Mouse (Mus musculus): ENCODE results near the gene Gm38655. TPM values are rescaled to one million over a fixed set of nuclear protein-coding genes. Genes with fewer than 3 reads are reported as not detected.
"Not testable (repeated sequence)": the region's sequence is repeated elsewhere in the genome, so short reads cannot be mapped to it uniquely, and the experiment has no call there.

Gm38655 gene
- total RNA-seq (2021), result not detected
- long read RNA-seq, experiment 1, result 0 reads
- long read RNA-seq, experiment 2, result 0 reads

- no peak for DNase-seq
Measured at GRCm38 (mm10) chr17:25175411-25175810, at the start of gene Gm38655. Gene Gm38655 (minus strand): TSS chr17:25175471.

GRCm38 (mm10) chr17:25224586-25225222 is 49.4 kb upstream of the Gm38655 start:
- DNase-seq, result no peak

DNA sequence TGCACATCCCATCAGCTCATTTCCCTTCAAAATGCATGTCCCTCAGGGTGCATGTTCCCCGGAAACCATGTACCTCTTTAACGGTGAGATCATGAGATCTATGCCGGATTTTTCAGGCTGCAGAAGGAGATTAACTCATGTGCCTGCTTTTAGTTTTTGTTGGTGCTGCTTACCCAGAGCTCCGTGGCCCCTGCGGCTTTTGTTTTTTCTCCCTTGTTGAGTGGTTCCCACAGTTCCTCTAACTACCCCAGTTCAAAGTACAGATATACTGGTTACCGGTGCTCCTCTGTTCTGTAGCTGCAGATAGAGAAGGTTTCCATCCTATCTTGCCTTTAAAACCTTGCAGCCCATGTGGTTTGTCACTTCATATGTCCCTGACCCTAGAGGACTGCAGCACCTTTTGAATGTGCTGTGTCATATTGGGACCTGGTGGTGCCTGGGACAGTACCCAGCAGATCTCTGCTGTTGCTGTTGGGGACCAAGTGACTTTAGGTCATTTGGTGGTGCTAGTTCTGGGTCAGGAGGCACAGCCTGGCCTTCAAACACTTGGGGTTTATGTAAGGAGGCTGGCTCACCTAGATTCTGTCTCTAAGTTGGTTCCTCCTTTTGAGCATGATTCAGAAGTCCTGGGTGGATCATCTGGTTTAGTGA is 47.8 kb upstream of the Gm38655 start:
- DNase-seq, result no peak

DNA sequence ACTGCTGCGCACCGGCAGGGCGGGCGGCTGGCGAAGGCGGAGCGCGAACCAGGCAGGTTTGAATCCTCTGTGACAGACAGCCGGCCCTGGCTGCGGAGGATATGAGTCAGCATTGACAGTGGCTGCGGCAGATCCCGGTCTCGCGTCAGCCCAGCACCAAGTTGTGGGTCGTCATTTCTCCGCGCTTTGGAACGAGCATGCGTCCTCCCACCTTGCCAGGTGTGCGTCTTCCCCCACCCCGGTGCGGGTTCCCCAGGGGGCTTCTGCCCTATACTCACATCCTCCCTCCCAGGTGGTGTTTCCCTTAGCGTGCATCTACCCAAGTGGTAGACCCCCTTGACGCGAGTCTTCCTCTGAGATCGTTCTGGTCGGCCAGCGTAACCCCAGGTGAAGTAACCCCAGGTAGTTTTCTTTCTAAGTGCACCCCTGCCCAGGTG is 47.3 kb upstream of the Gm38655 start:
- DNase-seq, result not testable (repeated sequence)

DNA sequence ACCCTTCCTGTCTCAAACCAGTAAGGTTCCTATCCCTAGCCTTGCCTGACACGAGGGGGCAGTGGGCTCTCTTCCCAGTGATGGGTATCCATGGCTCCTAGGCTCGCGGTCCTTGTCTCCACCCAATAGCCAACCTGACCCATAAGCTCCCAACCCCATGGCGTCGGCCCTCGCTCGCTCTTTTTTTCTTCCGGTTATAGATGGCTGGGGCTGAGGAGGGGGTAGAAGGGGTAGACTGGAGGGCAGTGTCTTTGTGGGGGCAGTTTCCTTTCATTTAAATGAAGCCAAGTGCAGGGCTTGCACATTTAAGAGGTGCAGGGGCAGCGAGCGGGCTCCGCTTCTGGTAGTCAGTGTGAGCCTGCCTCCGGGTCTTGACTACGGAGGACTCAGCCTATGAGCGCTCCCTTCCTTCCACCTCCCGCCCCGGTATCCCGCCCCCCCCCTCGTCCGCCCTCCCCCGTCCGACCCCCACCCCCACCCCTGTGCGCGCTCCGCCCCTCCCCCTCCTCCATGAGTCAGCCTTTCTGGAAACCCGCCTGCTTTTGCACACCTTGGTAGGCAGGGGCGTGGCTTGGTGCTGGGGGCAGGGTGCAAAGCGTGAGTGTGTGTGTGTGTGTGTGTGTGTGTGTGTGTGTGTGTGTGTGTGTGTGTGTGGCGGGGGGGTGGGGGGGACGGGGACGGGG is 46.7 kb upstream of the Gm38655 start:
- DNase-seq, result peak; percentile 35 to 41

DNA sequence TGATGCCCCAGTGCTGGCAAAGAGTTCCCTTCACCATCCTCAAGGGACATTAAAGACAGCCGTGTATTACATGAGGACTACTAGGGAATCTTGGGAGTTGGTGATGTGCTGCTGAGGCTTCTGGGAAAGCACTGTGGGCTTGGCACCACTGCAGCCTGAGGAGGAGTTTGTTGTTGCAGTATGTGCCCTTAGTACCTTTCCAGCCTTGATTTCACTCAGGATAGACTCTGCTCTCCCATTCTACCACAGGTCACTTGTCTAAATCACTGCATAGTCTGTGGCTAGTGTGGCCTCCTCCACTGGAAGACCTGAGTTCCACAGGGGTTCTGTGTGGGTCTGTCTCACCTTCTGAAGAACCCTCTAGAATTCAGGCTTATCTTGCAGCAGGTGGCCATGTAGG is 45.5 kb upstream of the Gm38655 start:
- DNase-seq, result no peak

- DNase-seq, result no peak
Measured at GRCm38 (mm10) chr17:25219492-25220295, 44.4 kb upstream of the Gm38655 start.

DNA sequence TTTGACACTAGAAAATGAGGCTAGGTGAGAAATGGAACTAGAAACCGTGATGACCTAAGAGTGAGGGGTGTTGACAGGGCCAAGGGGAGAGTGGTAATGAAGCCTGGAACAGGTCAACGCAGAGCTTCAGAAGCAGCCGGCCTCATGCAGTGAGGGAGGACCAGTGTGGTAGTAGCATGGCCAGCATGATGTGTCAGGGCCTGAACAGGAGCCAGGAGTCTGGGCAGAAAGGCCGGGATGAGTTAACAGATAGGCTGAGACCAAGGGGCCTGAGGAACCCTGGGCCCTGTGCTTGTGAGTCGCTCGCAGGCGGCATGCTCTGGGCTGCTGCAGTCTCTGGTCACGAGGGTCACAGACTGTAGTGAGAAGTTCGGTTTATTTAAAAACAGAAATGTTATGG is 43.7 kb upstream of the Gm38655 start:
- DNase-seq, result no peak

DNA sequence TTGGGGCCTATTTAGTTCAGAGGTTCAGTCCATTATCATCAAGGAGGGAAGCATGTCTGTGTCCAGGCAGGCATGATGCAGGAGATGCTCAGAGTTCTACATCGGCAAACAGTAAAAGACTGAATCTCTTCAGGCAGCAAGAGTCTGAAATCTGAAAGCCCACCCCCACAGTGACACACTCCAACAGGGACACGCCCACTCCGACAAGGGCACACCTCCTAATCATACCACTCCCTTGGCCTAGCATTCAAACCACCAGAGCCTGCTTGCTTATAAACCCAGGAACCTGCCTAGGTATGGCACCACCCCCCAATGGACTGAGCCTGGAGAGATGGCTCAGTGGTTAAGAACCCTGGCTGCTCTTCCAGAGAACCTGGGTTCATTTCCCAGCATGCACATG is 40.2 kb upstream of the Gm38655 start:
- no peak for DNase-seq

DNA sequence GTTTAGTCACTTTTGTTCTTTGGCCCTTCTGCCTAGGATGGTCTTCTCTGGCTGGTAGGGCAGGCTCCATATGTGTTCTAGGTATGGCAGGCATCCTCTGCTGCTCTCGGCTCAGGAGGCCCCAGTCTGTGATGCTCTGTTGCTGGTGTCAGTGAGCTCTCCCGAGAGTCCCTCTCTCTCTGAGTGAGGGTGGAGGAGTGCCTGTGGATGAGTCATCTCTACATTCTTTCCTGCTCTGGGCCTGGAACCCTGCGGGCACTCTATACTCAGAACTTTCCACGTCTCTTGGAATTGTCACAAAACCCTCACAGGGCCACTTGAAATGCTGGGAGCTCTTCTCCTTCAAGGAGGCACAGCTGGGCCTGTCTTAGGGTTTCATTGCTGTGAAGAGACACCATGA is 36.4 kb upstream of the Gm38655 start:
- no peak for DNase-seq

- peak; percentile 46 to 67 for DNase-seq
Measured at GRCm38 (mm10) chr17:25210680-25211466, 35.6 kb upstream of the Gm38655 start.

- no peak for DNase-seq
Measured at GRCm38 (mm10) chr17:25210006-25210405, 34.7 kb upstream of the Gm38655 start.

GRCm38 (mm10) chr17:25202401-25202800 is 27.1 kb upstream of the Gm38655 start:
- DNase-seq, result no peak

GRCm38 (mm10) chr17:25189091-25189490 is 13.8 kb upstream of the Gm38655 start:
- no peak for DNase-seq

DNA sequence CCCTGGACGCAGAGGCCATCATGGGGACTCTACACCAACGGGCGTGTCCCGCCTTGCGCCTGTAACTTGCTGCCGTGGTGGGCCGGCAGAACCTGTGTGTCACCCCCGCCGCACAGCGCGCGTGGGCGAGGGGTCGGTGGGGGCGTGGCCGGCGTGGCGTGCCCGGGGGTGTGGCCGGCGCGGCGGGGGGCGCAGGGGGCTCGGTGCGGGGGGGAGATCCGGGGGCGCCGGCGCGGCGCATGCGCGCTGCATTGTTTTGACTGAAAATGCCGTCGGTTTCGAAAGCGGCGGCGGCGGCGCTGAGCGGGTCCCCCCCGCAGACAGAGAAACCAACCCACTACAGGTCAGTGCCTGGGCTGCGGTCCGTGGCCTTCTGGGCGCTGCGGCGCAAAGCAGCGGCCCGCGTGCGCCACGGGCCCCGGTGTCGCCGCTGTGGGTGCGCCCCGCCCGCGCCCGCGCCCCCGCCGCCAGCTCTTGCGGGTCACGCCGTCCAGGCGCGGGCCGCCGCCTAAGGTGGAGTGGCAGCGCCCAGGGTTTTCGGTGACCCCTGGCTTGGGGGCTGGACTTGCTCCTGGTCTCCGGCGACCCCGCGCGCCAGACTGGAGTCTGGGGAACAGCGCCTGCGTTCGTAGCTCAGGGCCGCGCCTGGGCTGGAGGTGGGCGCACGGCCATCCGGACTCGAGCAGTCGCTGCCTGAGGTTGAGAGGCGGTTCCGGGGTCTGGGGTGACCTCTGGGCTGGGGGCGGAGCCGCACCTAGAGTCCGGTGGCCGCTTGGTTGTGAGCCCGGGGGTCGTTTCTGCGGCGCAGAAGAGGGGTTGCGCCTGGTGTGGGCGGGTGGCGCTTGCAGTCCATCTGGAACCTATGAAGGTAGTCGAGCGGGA is 13.1 kb upstream of the Gm38655 start, which contains the start of gene Unkl:
Gene Unkl, plus strand, starts transcription at position 248 of the 882 bp plus-strand sequence.
- peak; percentile 81 to 82 for DNase-seq

- DNase-seq, result no peak
Measured at GRCm38 (mm10) chr17:25187784-25188149, 12.5 kb upstream of the Gm38655 start.

DNA sequence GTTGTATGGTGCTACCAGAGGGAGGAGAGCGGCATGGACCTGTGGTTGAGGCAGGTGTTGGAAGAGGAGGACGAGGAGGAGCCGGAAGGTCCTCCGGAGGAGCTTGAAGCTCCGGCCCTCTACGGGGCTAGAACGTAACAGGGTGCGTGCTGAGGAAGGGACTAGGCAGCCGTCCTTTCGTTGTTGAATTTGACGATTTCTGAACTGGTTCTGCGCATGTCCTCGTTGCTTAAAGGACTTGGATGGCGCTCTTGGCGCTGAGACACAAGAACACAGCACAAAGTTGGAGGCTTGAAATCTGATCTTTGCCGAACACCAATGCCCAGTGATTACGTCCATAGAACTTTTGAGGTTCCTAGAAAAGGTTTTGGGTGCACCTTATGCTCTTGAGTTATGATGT is 9.7 kb upstream of the Gm38655 start:
- DNase-seq, result no peak

DNA sequence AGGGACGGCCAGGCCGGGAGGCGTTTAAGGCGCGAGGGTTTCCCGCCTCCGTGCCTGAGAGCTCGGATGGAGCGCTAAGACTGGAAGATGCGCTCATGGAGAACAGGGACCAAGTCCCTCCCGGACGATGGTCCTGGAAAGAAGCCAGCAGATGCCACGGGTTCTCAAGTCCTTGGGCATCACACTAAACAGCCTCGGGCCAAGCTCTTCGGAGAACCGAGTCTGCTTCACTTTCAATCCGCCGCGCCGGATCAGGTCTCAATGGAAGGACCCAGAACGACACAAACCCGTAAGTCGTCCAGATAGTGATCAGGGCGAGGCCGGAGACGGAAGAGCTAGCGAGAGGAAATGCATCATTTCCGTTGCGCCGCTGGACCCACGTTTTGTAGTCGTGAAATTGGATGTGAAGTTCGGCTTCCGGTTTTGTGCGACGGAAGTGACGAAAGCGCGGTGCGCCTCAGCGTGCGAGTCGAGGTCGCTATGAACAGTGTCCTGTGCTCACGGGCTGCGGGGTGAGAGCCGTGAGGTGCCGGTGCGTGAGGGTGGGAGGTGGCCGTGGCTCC is 8.9 kb upstream of the Gm38655 start, which contains the start of gene BC003965:
Gene BC003965, plus strand, starts transcription at position 426 of the 563 bp plus-strand sequence.
- peak; percentile 98 to 100 for DNase-seq

GRCm38 (mm10) chr17:25183232-25183631 is 8.0 kb upstream of the Gm38655 start:
- no peak for DNase-seq

- no peak for DNase-seq
Measured at GRCm38 (mm10) chr17:25172558-25172957, 2.7 kb downstream of the Gm38655 start.
